In the genomic region with DNA sequence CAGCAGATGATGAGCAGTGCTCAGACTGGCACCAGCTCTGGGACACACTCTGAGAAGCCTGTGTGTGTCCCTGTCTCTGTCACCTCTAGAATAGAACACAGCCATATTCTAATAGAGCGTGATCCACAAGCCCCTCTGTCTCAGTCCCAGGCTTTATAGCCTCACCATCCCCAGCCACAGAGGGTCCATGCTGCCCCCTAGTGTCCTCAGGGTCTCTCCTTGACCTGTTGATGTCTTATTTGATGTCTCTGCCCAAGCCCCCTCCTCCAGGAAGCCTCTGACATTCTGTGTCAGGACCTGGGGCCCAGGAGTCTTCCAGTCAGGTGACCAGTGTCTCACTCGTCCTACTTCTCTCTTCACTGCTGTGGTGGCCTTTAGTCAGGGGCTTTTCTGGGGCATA, we compare ENCODE assay signal across 13 mouse cellular contexts.
"Had no signal": no experiment of that assay in that cellular context is flagged by ENCODE, and none has a peak within 500 bp of the region (broad histone marks: within the 10 kb centered on the region; RNA-seq: fewer than 3 reads in every experiment).

No protein-coding gene starts in this region.

- H3K4me2 ChIP-seq: limb, embryonic 13.5 days; liver, embryonic 11.5 days; lung, embryonic 14.5 days; midbrain, embryonic 11.5 days had no signal

- H3K4me3 ChIP-seq: limb, embryonic 13.5 days; megakaryocyte, embryonic 14.5 days had no signal

- H3K27ac ChIP-seq: limb, embryonic 13.5 days; macrophage; stomach, postnatal 0 days had no signal

- H3K4me1 ChIP-seq: megakaryocyte, embryonic 14.5 days had no signal

- ATAC-seq: midbrain, embryonic 16.5 days had no signal

- H3K9ac ChIP-seq: limb, embryonic 13.5 days; lung, embryonic 14.5 days had no signal

- DNase-seq: kidney, adult 18-20 months; kidney, postnatal 14 days; left cerebral cortex, postnatal 4 days; lung, embryonic 14.5 days; lung, postnatal 10 days; thymus, postnatal 4 days had no signal

- H3K36me3 ChIP-seq: limb, embryonic 13.5 days had no signal
